Mouse (Mus musculus) gastrocnemius, postnatal 25 days (tissue): Measurements from ENCODE around the gene Tax1bp3. TPM values are rescaled to one million over a fixed set of nuclear protein-coding genes. Genes with fewer than 3 reads are reported as not detected.

ENCODE experiments used
- DNase-seq: peaks from one replicate; pipeline ENCODE4 v3.0.0; 2022
- total RNA-seq, 2 experiments: library from RNA; stranded (reverse); gene quantifications; 1 replicate in 1 of 2; 2 replicates in 1 of 2; pipeline ENCODE4 v1.2.3; 2021

The Tax1bp3 gene
- total RNA-seq, 2 experiments from 2014 or later, result 10.1 to 15.2 TPM

DNA sequence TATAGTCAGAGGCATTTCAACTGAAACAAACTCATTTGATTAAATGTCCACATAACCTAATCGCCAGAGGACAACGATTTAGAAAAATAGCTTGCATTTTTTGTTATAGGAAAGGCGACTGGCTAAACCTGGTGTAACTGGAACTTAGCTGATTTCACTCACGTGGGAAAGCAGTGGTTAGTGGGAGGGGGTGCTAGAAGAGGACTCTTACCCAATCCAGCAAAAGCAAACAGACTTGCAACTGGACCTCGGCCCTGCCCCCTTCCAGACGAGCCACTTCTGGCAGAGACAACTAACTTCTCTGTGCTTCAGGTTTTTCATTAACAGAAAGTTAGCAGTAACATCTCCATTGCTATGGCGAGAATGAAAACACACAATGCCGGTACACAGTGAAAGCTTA, 1.3 kb upstream of the Tax1bp3 start:
- no peak for DNase-seq

DNA sequence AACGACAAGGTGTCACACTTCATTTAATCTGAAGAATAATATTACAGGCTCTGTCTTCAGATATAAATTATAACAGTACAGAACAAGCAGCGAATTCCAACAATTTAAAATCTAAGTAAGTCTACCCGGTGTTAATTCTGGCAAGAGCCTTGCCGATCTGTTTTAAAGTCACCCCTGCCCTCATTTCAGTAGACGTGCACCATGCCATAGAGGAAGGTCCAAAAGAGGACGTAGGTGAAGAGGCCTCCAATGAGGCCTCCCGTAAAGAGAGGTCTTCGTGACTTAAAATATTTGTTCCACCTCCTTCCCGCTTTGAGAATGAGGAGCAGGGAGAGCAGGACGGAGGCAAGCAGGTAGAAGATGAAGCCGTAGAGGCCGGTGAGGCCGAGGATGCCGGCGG, 697 bp upstream of the Tax1bp3 start:
- DNase-seq, result no peak

DNA sequence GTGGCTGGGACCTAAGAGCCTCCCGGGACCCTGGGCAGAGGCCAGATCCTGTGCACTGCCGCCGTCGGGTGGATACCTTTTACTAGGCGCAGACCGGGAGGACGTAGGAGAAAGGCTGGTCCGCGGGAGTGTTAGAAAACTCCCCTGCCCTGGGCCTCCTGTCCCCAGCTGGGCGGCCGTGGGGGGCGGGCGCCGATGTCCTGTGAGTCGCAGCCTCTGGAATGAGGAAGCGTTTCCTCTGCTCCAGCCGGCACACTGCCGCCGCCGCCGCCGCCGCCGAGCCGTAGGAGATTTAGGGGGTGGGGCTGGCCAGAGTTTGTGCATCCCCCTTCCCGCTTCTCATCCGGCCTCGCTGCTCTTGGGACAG, 609 bp downstream of the Tax1bp3 start:
- DNase-seq, result peak; percentile 83

GRCm38 (mm10) chr11:73177895-73178294, 1.0 kb downstream of the Tax1bp3 start:
- no peak for DNase-seq

- DNase-seq, result no peak
Observed at GRCm38 (mm10) chr11:73185872-73186615, 9.2 kb downstream of the Tax1bp3 start.

GRCm38 (mm10) chr11:73187231-73187630, 10.3 kb downstream of the Tax1bp3 start:
- no peak for DNase-seq

- no peak for DNase-seq
Observed at GRCm38 (mm10) chr11:73193047-73193446, 16.2 kb downstream of the Tax1bp3 start.

DNA sequence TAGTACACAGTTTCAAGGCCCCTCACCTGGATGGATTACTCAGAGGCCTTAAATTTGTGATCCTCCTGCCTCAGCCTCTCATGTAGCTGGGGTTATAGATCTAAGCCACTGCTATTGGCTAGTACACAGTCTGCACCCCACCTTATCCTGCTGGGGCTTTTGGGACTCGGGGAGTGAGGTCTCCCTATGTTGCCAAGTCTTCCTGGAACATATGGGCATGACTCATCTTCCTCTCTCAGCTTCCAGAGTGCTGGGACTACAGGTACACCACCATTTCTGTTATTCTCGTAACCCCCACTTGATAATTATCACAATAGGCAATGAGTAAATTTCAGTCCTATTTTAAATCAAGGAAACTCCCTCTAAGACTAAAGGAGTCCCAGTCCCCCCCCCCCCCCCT, 17.6 kb downstream of the Tax1bp3 start:
- no peak for DNase-seq

DNA sequence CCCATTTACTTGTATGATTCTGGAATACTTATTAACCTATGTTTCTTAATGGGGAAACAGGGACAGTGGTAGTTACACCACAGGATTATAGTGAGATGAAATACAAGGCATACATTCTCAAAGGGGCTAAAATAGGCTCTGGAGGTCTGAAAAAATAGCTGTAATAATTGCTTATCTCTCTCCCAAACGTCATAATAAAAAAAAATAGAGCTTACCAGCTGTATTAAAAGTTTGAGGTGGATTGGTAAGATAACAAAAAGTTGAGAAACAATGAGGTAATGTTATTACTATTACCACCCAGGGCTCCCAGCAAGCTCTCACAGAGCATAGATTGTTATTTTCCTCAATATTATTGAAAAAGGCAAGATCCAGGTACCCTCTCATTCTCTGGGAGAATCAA, 21.3 kb downstream of the Tax1bp3 start:
- DNase-seq, result no peak

GRCm38 (mm10) chr11:73198603-73199229, 21.8 kb downstream of the Tax1bp3 start, which contains the start of gene Ctns:
Gene Ctns, minus strand, starts transcription at chr11:73199042.
- DNase-seq, result peak; percentile 84

DNA sequence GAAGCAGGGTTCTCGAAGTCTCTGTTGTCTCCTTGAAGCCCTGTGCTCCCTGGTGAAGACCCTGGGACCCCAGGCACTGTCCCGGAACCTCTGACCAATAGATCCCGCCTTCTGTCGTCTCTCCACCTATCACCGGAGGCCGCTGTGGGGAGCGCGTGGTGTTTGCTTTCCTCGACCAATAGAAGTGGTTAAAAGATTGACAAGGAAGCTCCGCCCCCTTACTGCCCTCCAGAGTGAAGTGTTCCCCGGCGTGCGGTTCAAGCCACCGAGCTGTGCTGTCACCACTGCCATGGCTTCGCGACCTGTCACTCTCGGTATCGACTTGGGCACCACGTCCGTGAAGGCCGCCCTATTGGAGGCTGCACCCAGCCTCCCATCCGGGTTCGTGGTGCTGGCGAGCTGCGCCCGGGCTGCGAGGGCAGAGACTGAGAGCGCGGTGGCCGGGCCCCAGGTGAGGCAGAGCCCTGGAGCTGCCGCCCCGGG, 22.4 kb downstream of the Tax1bp3 start, which contains the start of gene Shpk:
Shpk (plus strand) TSS at position 231 of the 483 bp plus-strand sequence.
- DNase-seq, result peak; percentile 93

DNA sequence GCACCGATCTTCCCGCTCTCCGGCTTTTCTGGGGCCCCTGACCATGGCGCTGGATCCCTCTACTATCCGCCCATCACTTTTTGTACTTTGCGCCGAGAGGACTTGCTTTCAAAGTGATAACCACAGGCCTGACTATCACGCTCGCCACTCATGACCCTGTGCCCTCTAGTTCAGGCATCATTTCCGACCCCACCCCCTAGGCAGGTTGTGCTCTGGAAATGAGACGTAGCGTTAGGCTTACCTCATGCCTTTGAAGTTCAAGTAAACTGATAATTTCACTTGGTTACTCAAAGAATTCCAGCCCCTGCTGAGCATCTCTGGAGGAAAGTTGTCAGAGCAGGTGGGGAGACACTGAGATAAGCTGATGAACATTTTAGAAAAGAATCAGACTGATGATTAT, 23.0 kb downstream of the Tax1bp3 start:
- DNase-seq, result no peak

DNA sequence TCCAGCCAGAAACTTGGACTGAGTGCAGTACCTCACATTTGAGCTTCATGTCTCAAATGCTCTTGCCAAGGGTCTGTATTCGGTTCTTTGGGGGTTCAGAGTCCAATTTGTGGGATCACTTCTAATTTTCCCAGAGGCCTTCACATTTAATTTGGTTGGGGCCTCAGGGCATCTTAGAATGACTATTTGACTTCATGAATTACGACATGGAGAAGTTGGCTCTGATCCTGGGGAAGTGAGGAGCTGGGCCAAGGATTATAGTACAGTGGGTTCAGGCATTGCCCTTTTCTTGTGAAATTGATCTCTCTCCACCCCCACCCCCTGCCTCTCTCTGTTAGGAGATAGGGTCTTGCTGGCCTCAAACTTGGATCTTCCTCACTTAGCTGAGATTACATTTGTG, 24.1 kb downstream of the Tax1bp3 start:
- no peak for DNase-seq

- peak; percentile 15 for DNase-seq
Observed at GRCm38 (mm10) chr11:73201597-73201996, 24.7 kb downstream of the Tax1bp3 start.

DNA sequence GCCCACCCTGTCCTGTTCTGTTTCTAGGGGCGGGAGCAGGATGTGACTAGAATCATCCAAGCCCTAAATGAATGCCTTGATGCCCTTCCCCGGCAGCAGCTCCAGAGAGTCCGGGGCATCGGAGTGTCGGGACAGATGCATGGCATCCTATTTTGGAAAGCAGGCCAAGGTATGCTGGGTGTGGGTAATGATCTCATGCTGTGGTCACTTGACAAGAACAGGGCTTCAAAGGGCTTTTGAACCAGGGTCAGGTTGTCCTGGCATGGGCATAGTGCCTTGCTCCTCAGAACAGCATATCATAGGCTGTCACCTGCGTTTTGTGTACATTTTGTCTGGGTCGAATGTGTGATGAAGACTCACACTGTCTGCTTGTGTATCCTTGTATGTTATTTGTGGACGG, 27.0 kb downstream of the Tax1bp3 start:
- DNase-seq, result no peak

DNA sequence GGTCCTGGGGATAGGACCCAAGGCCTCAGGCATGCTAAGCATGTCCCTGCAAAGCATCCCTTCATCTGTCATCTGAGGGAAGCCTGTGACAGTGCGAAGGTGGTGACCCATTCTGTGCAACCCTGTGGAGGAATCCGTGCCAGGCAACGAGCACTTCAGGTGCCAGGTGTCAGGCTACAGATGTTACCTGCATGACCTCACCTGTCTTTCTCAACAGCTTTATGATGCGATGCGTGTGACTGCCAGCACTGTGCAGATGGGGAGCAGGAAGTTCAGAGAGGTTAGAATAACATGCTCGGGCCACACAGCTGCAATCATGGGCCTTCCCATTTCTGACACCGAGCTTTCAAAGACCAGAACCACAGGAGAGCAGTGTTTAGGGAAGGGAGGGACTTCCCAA, 28.3 kb downstream of the Tax1bp3 start:
- no peak for DNase-seq

DNA sequence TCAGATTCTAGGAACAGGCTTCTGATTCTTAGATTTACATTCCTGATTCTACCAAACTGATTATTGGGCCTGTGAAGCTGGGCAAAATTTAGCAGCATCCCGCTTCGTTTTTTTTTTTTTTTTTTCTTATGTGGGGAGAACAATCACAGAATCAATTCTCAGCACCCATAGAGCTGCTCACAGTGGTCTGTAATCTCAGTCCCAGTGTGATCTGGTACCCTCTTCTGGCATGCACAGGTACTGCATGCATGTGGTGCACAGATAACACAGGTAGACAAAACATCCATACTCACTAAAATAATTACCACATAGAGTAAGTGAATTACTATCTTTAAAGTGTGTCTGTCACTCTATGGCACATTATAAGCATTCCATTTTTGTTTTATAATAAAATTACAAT, 30.7 kb downstream of the Tax1bp3 start:
- DNase-seq, result no peak

- no peak for DNase-seq
Observed at GRCm38 (mm10) chr11:73213956-73214355, 37.1 kb downstream of the Tax1bp3 start.

DNA sequence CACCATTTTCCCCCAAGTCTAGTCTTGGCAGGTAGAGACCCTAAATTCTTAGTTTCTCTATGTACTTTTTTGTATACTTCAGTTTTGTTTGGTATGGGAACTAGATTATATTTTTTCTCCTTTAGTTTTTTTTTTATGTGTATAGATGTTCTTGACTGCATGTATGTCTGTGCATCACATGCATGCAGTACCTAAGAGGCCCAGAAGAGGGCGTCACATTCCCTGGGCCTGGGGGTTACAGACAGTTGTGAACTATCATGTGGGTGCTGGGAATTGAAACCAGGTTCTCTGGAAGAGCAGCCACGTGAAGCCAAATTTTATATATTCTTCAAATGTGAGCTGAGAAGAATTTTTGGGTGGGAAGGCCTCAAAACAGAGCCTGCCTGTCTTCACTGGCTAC, 42.8 kb downstream of the Tax1bp3 start:
- DNase-seq, result no peak

DNA sequence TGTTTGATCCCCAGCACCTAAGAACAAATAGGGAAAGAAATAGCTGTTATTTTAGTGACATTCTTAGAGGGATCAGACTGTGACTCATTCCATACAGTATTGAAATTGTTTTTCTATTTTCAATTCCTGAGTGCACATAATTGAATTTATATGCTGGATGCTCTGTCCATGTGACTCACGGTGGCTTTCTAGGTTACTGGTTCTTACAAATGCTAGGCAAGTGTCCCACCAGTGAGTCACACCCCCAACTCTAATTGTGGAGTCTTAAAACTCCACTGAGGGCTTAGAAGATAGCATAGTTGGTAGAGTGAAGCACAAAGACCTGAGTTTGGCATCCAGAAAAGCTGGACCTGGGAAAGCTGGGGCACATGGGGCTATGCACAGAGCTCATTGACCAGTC, 43.8 kb downstream of the Tax1bp3 start:
- no peak for DNase-seq

DNA sequence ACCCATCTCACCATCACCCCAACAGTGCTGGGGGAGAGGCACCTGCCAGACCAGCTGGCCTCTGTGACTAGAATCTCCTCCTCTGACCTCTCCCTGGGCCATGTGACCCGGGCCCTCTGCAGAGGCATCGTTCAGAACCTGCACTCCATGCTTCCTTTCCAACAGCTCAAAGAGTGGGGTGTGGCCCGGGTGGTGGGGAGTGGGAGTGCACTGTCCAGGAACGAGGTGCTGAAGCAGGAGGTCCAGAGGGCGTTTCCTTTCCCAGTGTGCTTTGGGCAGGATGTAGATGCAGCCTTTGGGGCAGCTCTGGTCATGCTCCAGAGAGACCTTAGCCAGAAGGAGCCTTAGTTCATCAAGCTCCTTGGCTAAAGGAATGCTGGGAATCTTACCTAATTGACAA, 46.0 kb downstream of the Tax1bp3 start:
- no peak for DNase-seq

DNA sequence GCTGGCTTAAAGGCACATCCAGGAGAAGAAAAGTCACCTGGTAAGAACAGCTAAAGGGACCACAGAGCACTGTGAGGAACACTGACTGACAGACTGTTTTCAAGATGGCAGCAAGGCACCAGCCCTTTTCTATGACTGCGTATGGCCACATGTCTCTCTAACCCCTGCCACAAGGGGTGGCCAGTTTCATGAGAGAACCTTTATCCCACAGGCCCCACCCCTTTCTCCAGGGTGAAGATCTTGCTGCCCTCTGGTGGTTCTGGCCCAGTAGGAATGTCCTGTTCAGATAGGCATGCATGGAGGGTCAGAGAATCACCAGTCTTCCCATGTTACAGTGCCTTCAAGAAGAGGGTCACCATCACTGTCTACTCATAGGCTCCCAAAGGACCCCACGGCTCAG, 47.1 kb downstream of the Tax1bp3 start:
- DNase-seq, result no peak

DNA sequence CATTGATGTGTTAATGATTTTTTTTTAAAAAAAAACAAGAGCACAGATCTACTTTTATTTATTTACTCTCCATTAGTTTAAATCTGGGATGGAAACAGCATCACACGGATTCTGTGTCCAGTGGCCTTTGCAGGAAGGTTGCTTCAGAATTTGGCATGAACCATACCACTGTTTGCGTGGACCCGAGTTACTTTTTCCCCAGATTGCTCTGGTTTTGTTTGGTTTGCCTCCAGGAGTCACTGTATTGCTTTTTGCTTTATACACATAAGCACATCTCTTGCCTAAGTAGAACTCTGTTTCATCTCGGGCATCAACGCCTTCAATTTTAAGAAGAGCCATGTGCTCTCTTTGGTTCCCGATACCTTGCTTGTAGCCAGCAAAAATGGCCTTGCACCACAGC, 49.0 kb downstream of the Tax1bp3 start:
- no peak for DNase-seq

DNA sequence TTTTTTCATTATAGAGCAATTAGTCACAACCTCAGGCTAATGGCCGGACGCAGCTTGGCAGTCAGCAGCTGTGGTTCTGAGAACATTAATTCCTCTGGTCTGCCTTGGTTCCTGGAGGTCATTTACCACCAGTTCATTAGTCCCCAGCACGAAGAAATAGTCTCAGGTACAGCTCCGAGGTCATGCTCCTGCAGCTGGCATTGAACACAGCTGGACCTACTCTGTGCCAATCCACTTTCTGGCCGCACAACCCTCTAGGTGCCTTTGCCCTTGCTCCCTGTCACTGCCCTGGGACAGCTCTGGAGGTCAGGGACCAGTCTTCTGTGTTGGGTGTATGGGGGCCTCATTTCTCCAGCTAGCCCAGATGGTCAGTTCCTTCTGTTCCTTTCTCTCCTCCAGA, 52.0 kb downstream of the Tax1bp3 start:
- no peak for DNase-seq
